Mouse (Mus musculus) embryonic facial prominence, embryonic 14.5 days (tissue): ENCODE measurements around the gene Cxcr6. TPM values are rescaled to one million over a fixed set of nuclear protein-coding genes. Genes with fewer than 3 reads are reported as not detected.
"Not testable (repeated sequence)": the region's sequence is repeated elsewhere in the genome, so short reads cannot be mapped to it uniquely, and the experiment has no call there.

Experiments
- ATAC-seq: fragments of 200-750 bp; cut with Nextera tagmentation; 2 replicates; pipeline ENCODE4 v1.8.0; 2017; ENCODE audit warnings: low read depth, moderate number of reproducible peaks, moderate TSS enrichment
- DNase-seq: peaks from one replicate; pipeline ENCODE4 v3.0.0-alpha.2; 2015; ENCODE audit warnings: low spot score
- H3K27ac ChIP-seq: fragments of 300-500 bp; sonication (generic); replicated peaks from 2 replicates; pipeline ENCODE4 v1.5.1; 2014; ENCODE audit warnings: low read depth, mild to moderate bottlenecking, low read length, moderate library complexity
- H3K27me3 ChIP-seq: fragments of 300-500 bp; sonication (generic); replicated peaks from 2 replicates; pipeline ENCODE4 v1.6.1; 2014; ENCODE audit warnings: low read length; ENCODE audit not compliant: control insufficient read depth, insufficient read depth
- H3K36me3 ChIP-seq: fragments of 300-500 bp; sonication (generic); 2 replicates; pipeline ENCODE4 v1.6.1; 2014; ENCODE audit warnings: low read length, mixed read lengths; ENCODE audit not compliant: control insufficient read depth, insufficient read depth
- H3K4me1 ChIP-seq: fragments of 300-500 bp; sonication (generic); 2 replicates; pipeline ENCODE4 v1.6.1; 2014; ENCODE audit warnings: antibody characterized with exemption, low read length; ENCODE audit not compliant: control insufficient read depth, insufficient read depth
- H3K4me2 ChIP-seq: fragments of 300-500 bp; sonication (generic); 2 replicates; pipeline ENCODE4 v1.6.1; 2014; ENCODE audit warnings: low read depth, mild to moderate bottlenecking, low read length, moderate library complexity, mixed read lengths
- H3K4me3 ChIP-seq: fragments of 300-500 bp; sonication (generic); 2 replicates; pipeline ENCODE4 v1.5.1; 2014; ENCODE audit warnings: low read depth, mild to moderate bottlenecking, low read length
- H3K9ac ChIP-seq: fragments of 300-500 bp; sonication (generic); 2 replicates; pipeline ENCODE4 v1.6.1; 2014; ENCODE audit warnings: low read depth, mild to moderate bottlenecking, low read length, moderate library complexity, mixed read lengths
- H3K9me3 ChIP-seq: fragments of 300-500 bp; sonication (generic); 2 replicates; pipeline ENCODE4 v1.6.1; 2016; ENCODE audit warnings: low read length; ENCODE audit not compliant: control insufficient read depth
- WGBS: fragments of 180-500 bp; shearing (Covaris S2); extraction: QIAGEN DNeasy Blood & Tissue Kit; methylation state at CpG from one replicate; pipeline ENCODE4 v1.1.7; 2014; 5-methylcytosine and 5-hydroxymethylcytosine counted together
- polyA plus RNA-seq: library from polyadenylated mRNA; unstranded; fragments of >200 nt; fragmentation: Nextera tagmentation; extraction: Ambion mirVana; gene quantifications from 2 replicates; pipeline ENCODE4 v1.2.1, GENCODE M21; 2014

The Cxcr6 gene
- polyA plus RNA-seq, 1 experiment from 2014 or later = 0.11 TPM

GRCm38 (mm10) chr9:123768443-123768842 lies 37.8 kb upstream of the Cxcr6 start:
- H3K9ac ChIP-seq = no peak overlapping the region
- peaks cover under 1% of the 10 kb centered on the region; the same call in 1 of the 2 replicates for H3K4me1 ChIP-seq
- ATAC-seq (no peak), DNase-seq (no peak)
- H3K27ac ChIP-seq = no peak overlapping the region
- no peaks in the 10 kb centered on the region for H3K27me3 ChIP-seq
- WGBS = 84% methylated on average over 1 of the region's 1 CpGs
- no peak overlapping the region for H3K4me2 ChIP-seq
- no peaks in the 10 kb centered on the region for H3K36me3 ChIP-seq
- H3K9me3 ChIP-seq = no peaks in the 10 kb centered on the region
- no peak overlapping the region for H3K4me3 ChIP-seq

DNA sequence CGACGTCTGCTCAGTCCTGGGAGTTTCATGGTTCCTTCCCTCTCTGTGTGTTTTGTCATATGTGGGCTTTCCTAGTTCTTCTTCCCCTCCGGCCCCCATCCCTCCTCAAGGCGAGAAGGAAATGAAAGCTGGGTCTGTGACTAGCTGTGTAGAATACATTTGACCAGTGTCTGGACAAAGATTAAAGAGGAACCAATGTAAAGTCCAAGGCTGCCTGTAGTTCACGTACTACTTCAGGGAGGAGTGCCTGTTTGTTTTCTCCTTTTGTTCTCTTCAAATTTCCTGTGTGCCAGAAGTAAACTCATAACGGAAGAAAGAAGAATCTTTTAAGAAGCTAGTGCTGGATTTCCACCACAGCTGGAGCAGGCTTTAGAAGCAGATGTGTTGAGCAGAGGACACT lies 36.7 kb upstream of the Cxcr6 start:
- DNase-seq (peak; percentile 14), ATAC-seq (no peak)
- 0 out of 2 replicates have a peak overlapping the region, but pooled peaks have one; percentile 13 for H3K27ac ChIP-seq
- no peaks in the 10 kb centered on the region for H3K9me3 ChIP-seq
- no peak overlapping the region for H3K4me2 ChIP-seq
- H3K36me3 ChIP-seq = no peaks in the 10 kb centered on the region
- H3K9ac ChIP-seq = no peak overlapping the region
- H3K4me1 ChIP-seq = no peaks in the 10 kb centered on the region
- no peaks in the 10 kb centered on the region for H3K27me3 ChIP-seq
- 53% methylated on average over 6 of the region's 6 CpGs for WGBS
- no peak overlapping the region for H3K4me3 ChIP-seq

DNA sequence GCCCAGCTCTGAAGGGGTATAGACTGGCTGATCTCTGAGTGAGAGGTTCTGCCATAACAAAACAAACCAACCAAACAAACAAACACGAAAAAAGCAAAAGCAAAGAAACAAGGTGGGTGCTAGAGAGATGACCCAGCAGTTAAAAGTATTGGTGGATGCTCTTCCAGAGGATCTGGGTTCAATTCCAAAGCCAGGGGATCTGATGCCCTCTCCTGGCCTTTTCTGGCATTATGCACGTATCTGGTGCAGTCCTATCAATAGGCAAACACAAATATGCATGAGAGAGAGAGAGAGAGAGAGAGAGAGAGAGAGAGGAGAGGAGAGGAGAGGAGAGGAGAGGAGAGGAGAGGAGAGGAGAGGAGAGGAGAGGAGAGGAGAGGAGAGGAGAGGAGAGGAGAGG lies 33.0 kb upstream of the Cxcr6 start:
- not testable (repeated sequence) for H3K27me3 ChIP-seq, H3K9ac ChIP-seq, ATAC-seq, H3K36me3 ChIP-seq, DNase-seq, H3K9me3 ChIP-seq, H3K4me2 ChIP-seq, H3K4me3 ChIP-seq, H3K27ac ChIP-seq, H3K4me1 ChIP-seq
- WGBS = 38% methylated on average over 2 of the region's 2 CpGs

DNA sequence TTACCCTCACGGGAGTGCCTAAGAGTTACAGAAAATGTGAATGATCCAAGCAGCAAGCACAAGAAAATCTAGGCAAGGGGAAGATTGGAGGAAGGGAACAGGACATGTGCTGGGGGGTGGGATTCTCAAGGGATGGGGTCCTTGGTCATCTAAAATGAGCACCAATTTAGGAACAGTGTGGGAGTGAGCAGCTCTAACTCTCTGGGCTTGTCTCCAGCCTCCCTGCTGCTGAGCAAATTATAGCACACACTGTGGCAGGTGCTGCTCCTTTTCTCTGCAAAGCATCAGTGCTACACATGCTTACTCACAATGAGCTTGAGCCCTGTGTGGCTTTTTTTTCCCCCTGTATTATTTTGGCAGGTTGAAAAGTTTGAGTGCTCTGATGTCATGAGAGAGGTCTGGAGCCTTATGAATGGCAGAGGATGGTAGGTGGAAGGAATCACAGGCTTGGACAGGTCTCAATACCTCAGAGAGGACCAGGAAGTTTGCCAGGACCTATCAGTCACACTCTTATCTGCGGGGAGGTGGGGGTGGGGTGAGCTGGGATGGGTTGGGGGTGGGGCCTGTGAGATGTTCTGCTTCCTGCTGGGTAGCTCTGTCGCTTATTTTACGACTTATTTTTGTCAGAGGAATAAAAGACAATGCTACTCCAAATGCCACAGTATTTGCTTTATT lies 17.3 kb upstream of the Cxcr6 start:
- H3K9ac ChIP-seq = no peak overlapping the region
- no peaks in the 10 kb centered on the region for H3K27me3 ChIP-seq
- DNase-seq (no peak), ATAC-seq (no peak)
- no peak overlapping the region for H3K4me2 ChIP-seq
- no peaks in the 10 kb centered on the region for H3K4me1 ChIP-seq
- peaks cover 51% of the 10 kb centered on the region for H3K36me3 ChIP-seq
- H3K4me3 ChIP-seq = no peak overlapping the region
- H3K27ac ChIP-seq = no peak overlapping the region
- H3K9me3 ChIP-seq = peaks cover 2% of the 10 kb centered on the region
- 78% methylated on average over 4 of the region's 4 CpGs for WGBS

DNA sequence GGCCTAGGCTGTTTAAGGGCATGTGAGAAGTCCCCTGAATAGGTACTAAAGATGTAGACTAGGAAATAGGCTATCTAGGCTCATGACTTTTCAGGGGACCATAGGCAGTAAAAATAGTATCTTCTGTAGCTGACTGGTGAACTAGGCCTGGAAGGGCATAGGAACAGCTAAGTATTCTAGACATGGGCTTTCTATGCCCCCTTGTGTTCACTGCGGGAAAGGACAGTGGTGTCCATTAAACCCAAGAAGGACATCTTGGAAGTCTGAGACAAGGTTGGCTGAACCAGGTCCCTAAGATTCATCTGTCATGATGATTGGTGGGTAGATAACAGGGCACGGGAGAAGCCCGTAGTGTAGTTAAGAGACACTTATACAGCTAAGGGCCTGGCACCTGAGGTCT lies 10.1 kb upstream of the Cxcr6 start:
- H3K27ac ChIP-seq = no peak overlapping the region
- ATAC-seq (peak; percentile 47; the same call in 1 of the 2 replicates), DNase-seq (peak; percentile 40)
- no peak overlapping the region for H3K4me3 ChIP-seq
- WGBS = 76% methylated on average over 3 of the region's 3 CpGs
- H3K9me3 ChIP-seq = no peaks in the 10 kb centered on the region
- H3K4me2 ChIP-seq = no peak overlapping the region
- H3K4me1 ChIP-seq = no peaks in the 10 kb centered on the region
- no peak overlapping the region for H3K9ac ChIP-seq
- peaks cover 72% of the 10 kb centered on the region for H3K36me3 ChIP-seq
- H3K27me3 ChIP-seq = no peaks in the 10 kb centered on the region

GRCm38 (mm10) chr9:123801527-123801926 lies 4.7 kb upstream of the Cxcr6 start:
- ATAC-seq (no peak), DNase-seq (no peak)
- H3K36me3 ChIP-seq = peaks cover 27% of the 10 kb centered on the region
- H3K27me3 ChIP-seq = no peaks in the 10 kb centered on the region
- WGBS = 93% methylated on average over 1 of the region's 1 CpGs
- H3K9ac ChIP-seq = no peak overlapping the region
- no peaks in the 10 kb centered on the region for H3K4me1 ChIP-seq
- no peaks in the 10 kb centered on the region for H3K9me3 ChIP-seq
- H3K27ac ChIP-seq = no peak overlapping the region
- H3K4me3 ChIP-seq = no peak overlapping the region
- no peak overlapping the region for H3K4me2 ChIP-seq

DNA sequence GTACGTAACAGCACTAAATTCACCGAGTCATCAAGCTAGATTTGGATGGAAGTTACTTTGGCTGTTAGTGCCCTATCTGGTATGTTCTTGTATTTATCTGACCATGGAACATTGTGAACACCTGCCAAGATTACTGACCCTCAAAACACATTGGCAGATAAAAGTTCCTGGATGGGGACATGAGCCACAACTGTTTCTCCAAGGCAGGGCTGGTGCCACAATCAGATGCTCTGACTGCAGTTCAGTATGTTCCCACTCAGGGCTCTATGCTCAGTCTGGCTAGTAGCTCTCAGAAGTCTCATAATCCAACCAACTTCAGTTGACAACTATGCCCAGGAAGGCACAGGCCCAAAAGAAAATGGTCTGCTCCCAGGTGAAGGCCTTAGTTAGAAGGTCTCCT lies 3.9 kb upstream of the Cxcr6 start:
- Histone ChIP-seq H3K4me3 (no peak overlapping the region), H3K27ac (no peak overlapping the region), H3K36me3 (peaks cover 19% of the 10 kb centered on the region), H3K9me3 (no peaks in the 10 kb centered on the region), H3K9ac (no peak overlapping the region), H3K4me1 (no peaks in the 10 kb centered on the region), H3K4me2 (no peak overlapping the region), H3K27me3 (no peaks in the 10 kb centered on the region)
- 95% methylated on average over 2 of the region's 2 CpGs for WGBS
- DNase-seq = no peak
- ATAC-seq = no peak

DNA sequence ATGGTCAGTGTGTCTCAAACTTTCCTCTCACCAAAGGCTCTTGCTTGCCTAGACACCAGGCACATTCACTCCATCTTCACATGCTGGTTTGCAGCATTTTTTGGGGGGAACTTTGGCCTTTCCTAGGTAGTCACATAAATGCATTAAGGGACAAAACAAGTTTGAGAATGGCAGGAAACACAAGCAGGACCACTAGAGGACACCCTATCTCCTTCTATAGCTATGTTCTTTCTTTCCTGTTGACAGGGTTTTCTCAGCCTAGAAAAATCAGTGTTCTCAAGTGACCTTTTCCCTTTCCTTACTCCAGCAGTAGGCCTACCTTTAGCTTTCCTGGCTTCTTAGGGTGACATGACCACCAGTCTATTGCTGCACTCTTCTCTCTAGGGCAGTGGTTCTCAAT lies 3.4 kb upstream of the Cxcr6 start:
- no peak for DNase-seq
- no peaks in the 10 kb centered on the region for H3K9me3 ChIP-seq
- no peak for ATAC-seq
- H3K36me3 ChIP-seq = peaks cover 14% of the 10 kb centered on the region
- H3K4me3 ChIP-seq = no peak overlapping the region
- H3K27me3 ChIP-seq = no peaks in the 10 kb centered on the region
- H3K4me2 ChIP-seq = no peak overlapping the region
- H3K27ac ChIP-seq = no peak overlapping the region
- H3K9ac ChIP-seq = no peak overlapping the region
- H3K4me1 ChIP-seq = no peaks in the 10 kb centered on the region

DNA sequence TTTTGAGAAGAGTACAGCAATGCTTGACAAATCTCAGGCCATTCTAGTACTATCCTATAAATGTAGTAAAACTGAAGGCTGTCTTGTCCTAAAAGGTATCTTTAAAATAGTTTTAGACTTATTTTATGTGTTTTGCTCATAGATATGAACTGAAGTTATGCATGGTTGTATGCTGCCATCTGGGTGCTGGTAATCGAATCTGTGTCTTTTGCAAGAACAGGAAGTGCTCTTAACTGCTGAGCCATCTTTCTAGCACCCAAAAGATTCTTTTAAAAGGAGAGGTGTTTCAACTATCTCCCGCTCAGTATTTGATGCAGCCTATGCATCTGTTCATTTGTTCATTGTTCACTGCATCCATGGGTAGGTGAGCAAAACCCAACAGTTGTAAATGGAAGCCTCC lies 1.0 kb upstream of the Cxcr6 start:
- H3K4me3 ChIP-seq = no peak overlapping the region
- H3K9ac ChIP-seq = no peak overlapping the region
- peaks cover 22% of the 10 kb centered on the region for H3K36me3 ChIP-seq
- H3K4me2 ChIP-seq = no peak overlapping the region
- ATAC-seq (no peak), DNase-seq (no peak)
- H3K27me3 ChIP-seq = no peaks in the 10 kb centered on the region
- no peaks in the 10 kb centered on the region for H3K4me1 ChIP-seq
- no peak overlapping the region for H3K27ac ChIP-seq
- no peaks in the 10 kb centered on the region for H3K9me3 ChIP-seq
- WGBS = 86% methylated on average over 2 of the region's 2 CpGs
